Mouse (Mus musculus): ENCODE data around the gene Myrf. TPM values are rescaled to one million over a fixed set of nuclear protein-coding genes. Genes with fewer than 3 reads are reported as not detected.
"Not testable (repeated sequence)": the region's sequence is repeated elsewhere in the genome, so short reads cannot be mapped to it uniquely, and the experiment has no call there.

The Myrf gene
- total RNA-seq, 2 experiments from 2014 or later: not detected

DNA sequence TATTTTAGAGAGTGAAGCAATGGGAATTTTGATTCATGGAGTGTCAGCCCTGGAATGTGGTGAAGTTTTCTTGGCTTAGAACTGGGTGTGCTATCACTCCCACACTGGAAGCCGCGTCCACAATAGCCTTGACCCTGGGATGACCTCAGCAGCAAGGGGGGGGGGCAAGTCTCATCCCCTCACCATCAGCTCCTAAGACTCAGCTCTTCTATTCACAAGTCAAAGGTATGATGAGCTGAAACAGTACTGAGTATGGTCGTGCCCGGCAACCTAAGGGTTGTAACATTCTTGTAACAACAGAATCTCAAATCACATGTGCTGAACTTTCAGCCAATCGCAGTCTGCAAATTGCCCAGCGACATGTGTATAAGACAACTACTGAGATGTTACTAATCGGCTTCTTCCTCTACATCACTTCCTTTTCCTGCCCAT is 63.6 kb downstream of the Myrf start:
- DNase-seq (ENCODE audit: low spot score): no peak

DNA sequence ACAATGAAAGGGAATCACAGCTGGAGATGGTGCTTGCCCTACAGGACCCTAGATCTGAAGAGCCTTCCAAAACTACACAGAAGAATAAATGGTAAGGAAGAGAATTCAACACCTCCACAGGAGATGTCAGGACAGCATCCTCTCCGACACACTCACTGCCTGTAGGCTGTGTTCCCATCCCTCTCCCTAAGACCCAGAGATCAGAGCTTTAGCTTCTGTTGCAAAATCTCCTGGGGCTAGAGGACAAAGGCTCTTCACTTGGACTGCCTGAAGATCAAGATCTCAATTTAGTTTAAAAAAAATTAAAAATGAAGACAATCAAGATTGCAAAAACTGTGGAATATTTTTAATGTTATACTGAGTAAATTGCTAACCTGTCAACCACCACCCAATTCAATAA is 64.1 kb downstream of the Myrf start:
- DNase-seq (ENCODE audit: low spot score): no peak

DNA sequence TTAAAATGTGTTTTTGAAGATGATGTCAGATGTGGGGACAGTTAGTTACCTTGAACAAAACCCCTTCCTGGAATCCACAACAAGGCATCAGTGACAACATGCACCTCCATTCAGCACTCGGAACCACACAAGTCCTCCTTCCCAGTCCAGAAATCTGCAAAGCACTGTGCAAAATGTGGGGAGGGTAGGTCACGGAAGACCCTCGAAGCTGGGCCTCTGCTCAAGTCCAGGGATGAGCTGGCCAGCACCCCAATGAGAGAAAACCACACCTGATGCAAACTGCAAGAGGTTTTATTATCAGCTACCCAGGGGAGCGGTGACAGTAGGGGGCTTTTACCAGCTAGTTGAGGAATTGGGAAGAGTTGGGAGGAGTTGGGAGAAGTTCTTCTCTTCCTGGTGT is 65.6 kb downstream of the Myrf start:
- no peak for DNase-seq (ENCODE audit: low spot score)

DNA sequence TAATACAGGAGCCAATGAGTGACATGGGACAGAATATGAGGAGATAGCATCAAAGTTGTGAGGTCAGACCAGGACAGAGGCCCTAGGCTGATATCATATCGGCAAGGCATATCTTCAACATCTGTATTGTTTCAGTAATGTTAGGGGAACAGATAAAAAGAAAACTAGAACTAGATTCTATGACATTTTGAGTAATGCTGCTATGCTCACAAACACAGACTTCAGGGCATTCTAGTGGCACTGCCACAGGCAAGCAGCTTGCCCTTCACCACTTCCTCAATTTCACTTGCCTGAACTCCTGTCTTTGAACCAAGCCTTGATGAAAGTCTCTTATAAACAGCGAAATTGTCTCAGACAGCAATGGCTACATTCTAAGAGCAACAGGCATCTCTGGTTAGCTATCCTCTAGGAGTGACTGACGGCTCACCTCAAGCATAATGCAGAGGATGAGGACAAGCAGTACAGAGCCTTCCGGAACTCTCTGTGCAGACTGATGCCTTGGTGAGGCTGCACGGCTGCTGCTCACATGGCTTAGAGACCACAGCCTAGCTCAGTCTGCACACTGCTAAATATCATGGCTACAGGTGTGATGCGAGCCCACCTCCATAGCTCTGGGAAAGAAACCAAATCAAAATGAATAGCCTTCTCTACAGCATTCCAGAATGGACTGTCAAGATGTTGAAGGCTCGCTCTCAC is 66.6 kb downstream of the Myrf start:
- DNase-seq (ENCODE audit: low spot score): no peak

DNA sequence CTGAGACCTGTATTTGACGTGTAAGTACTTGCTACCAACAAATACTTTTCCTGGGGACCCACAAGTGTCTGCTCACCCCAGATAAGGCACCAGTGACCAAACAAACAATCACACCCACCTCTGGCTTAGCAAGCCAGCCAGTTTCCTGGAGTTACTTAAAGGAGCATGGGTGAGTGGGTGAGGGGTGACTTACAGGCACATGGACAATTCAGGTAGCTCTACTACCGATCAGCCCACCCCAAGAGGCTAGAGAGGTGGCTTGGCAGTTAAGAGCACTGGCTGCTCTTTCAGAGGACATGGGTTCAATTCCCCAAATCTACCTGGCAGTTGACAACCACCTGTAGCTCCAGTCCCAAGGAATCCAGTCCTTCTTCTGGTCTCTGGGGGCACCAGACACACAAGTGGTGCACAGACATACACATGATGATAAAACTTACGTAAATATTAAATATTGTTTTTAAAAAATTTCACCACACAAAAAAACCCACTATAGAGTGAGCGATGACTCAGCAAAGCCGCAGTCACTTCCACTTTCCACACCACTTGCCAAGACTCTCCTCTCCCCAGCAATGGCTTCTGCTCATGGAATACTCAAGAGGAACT is 67.3 kb downstream of the Myrf start:
- DNase-seq (ENCODE audit: low spot score): no peak

DNA sequence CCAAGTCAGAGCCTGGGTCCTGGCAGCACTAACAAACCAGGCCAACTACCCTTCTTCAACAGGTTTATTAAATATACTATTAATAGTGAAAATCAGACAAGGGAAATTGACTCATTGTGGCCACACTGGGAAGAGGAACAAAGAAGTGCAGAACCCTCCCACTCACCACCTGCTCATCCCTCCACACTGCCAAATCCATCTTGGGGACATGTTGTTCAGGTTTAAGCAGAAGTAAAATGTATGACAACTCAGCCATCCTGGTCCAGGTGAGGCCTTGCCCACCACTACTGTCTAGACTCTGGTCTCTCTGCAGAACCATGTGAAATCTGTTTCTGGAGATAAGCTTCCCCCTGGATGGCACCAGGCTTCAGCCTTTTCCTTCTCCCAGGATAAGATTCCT is 68.7 kb downstream of the Myrf start:
- no peak for DNase-seq (ENCODE audit: low spot score)

DNA sequence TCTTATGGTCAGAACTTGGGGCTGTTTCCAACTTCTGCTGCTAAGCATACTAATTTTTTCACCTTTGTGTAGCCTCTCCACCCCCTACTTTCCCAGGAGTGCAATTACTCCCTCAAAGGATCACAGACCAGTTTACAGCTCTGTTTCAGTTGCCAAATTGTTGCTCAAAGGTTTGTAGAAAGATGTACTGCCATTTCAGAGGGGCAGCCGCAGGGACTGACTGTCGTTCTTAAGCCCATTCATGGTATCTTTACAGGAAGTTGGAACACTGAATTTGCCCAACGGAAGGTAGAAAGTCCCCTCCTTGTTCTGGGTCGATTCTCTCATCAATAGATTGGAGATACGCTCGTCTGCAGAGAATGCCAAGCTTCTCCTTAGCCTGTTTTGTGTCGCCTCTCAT is 69.2 kb downstream of the Myrf start:
- DNase-seq (ENCODE audit: low spot score): no peak

DNA sequence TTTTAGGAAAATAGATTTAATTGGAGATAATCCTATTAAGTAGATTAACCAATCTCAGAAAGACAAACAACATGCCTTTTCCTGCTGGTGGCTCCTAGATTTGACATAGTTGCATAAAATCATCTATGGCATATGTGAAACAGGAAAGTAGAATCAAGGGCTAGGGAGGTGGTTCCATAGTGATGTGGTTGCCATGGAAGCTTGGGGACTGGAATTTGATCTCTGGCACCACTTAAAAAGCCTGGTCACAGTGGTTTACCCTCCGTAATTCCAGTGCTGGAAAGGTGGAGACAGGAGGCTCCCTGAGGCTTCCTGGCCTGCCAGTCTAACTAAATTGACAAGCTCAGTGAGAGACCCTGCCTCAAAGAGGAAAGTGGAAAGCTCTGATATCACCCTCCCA is 70.1 kb downstream of the Myrf start:
- DNase-seq (ENCODE audit: low spot score): no peak

DNA sequence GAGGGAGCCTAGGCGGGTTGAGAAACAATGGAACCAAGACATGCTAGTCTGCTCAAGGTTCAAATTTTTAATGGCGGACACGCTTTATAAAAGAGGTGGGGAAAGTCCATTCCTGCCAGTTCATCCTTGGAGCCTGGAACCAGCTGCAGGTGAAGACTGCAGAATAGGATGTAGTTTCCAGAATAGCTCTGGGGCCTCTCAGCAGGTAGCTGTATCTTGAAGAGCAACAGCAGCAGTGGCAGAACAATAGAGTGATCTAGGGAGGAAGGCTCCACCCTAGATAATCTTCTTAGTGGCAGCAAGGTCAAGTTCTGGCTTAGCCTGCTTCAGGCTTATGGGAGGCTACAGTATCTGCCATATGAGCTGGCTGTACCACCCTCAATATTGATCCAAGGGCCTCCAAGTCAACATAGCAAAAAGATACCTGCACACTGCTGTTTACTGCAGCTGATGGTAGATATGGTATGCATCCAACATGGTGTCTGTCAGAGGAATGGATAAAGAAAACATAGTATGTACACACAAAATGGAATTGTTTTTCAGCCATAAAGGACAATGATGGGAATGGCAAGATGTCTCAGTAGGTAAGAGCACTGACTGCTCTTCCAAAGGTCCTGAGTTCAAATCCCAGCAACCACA is 70.7 kb downstream of the Myrf start:
- not testable (repeated sequence) for DNase-seq (ENCODE audit: low spot score)

DNA sequence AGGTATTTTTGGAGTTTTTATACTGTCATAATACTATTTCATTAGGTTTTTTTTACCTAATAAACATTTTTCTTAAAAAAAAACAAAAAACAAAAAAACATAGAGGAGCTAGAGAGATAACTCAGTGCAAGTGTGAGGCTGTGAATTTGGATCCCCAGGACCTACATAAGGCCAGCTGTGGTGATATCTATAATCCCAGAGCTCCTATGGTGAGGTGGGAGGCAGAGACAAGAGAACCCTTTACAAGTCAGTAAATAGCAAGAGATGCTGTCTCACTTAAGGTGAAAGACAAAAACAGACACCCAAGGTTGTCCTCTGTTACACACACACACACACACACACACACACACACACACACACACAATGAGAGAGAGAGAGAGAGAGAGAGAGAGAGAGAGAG is 71.4 kb downstream of the Myrf start:
- DNase-seq (ENCODE audit: low spot score): no peak

DNA sequence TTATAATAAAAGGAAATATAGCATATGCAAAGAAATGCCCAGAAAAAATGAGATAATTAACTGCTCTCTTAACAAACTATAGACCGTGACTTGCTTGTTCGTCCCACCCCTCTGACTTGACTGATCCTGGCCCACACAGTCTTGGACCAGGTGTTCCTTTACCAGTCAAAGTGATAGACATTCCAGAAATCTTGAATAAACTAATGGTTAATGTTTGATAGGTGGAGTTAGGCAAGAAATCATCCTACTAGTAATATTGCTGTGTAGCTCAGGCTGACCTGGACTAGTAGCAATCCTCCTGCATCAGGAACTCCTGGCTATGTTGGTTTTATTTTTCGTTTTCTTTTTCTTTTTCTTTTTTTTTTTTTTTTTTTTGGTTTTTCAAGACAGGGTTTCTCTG is 72.1 kb downstream of the Myrf start:
- no peak for DNase-seq (ENCODE audit: low spot score)

DNA sequence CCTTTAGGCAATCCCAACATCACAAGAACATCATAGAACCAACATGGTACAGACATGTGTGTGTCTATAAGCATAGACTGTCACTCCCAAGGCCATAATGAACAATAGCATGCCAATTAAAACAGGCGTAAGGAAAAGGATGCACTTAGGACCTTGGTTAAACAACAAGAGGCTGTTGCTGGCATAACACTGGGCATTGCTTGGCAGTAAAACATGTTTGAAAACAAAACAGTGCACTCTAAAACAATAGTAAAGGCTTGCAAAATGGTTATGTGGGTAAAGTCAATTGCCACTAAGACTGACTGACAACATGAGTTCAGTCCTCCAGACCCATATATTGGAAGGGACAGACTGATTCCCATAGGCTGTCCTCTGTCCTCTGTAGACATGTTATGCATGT is 72.6 kb downstream of the Myrf start:
- no peak for DNase-seq (ENCODE audit: low spot score)

DNA sequence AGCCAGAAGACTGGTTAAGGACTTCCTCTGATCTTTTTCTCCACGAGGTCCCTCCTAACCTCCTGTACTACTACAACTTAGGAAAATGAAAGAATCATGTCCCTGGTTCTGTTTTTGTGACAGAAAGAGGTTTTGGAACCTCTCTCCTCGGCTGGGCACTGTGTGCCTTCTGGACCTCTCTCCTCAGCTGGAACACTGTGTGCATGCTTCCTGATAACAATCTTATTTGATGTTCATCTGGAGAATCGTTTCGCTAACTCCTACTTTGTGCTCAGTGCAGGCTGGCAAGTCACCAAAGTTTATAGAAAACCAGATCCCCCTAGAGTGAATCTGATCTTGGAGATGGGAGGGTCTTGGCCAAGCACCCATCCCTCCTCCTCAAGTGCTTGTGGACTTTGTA is 73.4 kb downstream of the Myrf start:
- DNase-seq (ENCODE audit: low spot score): no peak

DNA sequence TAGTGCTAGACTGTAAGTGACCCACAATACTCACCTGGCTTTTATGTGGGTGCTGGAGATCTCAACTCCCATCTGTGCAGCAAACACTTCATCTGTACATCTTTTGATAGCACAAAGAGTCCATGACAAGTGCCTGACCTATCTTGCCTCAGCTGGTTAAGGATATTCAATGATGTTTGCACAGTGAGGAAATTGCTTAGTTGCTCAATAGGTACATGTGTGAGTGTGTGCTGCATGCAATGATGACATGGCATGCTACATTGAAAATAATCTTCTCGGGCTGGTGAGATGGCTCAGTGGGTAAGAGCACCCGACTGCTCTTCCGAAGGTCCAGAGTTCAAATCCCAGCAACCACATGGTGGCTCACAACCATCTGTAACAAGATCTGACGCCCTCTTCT is 74.6 kb downstream of the Myrf start:
- DNase-seq (ENCODE audit: low spot score): not testable (repeated sequence)

DNA sequence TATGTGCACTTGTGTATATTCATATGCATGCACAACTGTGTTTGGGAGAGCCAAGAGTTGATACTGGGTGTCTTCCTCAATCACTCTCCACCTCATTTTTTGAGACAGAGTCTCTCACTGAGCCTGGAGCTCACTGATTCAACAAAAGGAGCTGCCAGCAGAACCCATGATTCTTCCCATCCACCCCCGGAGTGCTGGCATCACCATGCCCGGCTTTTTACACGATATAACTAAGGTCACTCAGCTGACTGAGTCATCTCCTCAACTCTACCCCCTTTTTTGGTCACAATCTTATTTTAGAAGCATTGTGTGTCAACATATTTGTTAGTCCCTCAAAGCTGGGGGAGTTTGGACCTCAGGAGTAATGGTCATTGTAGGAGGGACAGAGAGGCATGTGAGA is 76.7 kb downstream of the Myrf start:
- DNase-seq (ENCODE audit: low spot score): no peak

Small RNAs within 50 kb of the gene (microRNA-seq; reads per million reads assigned to microRNA genes)
- gene Mir6993: not detected

Other genes starting within 250 kb of the Myrf start
- gene Best1, start 239.1 kb downstream of the Myrf start, total RNA-seq (2021): under 1 TPM; 0.11 to 0.24 TPM
- 1 to 10 TPM; 3.0 to 4.5 TPM for gene Rab3il1, start 239.1 kb downstream of the Myrf start, total RNA-seq (2021)
- gene Fads3, start 199.2 kb downstream of the Myrf start, total RNA-seq (2021): 1 to 10 TPM; 2.2 to 5.7 TPM
- 1 to 10 TPM; 1.8 to 2.4 TPM for gene Fads2, start 139.0 kb downstream of the Myrf start, total RNA-seq (2021)
- 1 to 10 TPM; 4.1 to 6.2 TPM for gene Fads1, start 57.9 kb downstream of the Myrf start, total RNA-seq (2021)
- 10 to 100 TPM; 83.7 to 89.8 TPM for gene Tmem258, start 36.7 kb downstream of the Myrf start, total RNA-seq (2021)
- 1 to 10 TPM; 3.6 to 4.3 TPM for gene Fen1, start 36.6 kb downstream of the Myrf start, total RNA-seq (2021)
- gene Dagla, start 64.1 kb upstream of the Myrf start, total RNA-seq (2021): 1 to 10 TPM; 8.3 TPM
- 1 to 10 TPM; 1.5 TPM for gene Syt7, start 148.3 kb upstream of the Myrf start, total RNA-seq (2021)
- gene Lrrc10b, start 216.7 kb upstream of the Myrf start, total RNA-seq (2021): under 1 TPM; 0.17 to 0.18 TPM
- gene Ppp1r32, start 242.2 kb upstream of the Myrf start, total RNA-seq (2021): under 1 TPM; 0.82 to 0.85 TPM